Mouse (Mus musculus) thymus, postnatal 4 days (tissue): ENCODE results near the gene Fgfr2.
A peak's percentile ranks its signal among the peaks of the same experiment; 100 is the strongest.

Experiments used
- DNase-seq: peaks from one replicate; pipeline ENCODE4 v3.0.0; 2021

Gene Fgfr2

GRCm38 (mm10) chr7:132738844-132739243 lies 384.3 kb downstream of the Fgfr2 start:
- DNase-seq, result no peak

GRCm38 (mm10) chr7:132736099-132736862 lies 386.9 kb downstream of the Fgfr2 start:
- peak; percentile 43 for DNase-seq

GRCm38 (mm10) chr7:132735145-132735544 lies 388.0 kb downstream of the Fgfr2 start:
- peak; percentile 94 for DNase-seq

- DNase-seq, result no peak
These were observed 388.9 kb downstream of the Fgfr2 start for GRCm38 (mm10) chr7:132734222-132734621.

GRCm38 (mm10) chr7:132733521-132733920 lies 389.6 kb downstream of the Fgfr2 start:
- DNase-seq, result no peak

- no peak for DNase-seq
These were observed 390.9 kb downstream of the Fgfr2 start for GRCm38 (mm10) chr7:132732136-132732789.

- no peak for DNase-seq
These were observed 391.6 kb downstream of the Fgfr2 start for GRCm38 (mm10) chr7:132731558-132731957.

GRCm38 (mm10) chr7:132730510-132730909 lies 392.6 kb downstream of the Fgfr2 start:
- no peak for DNase-seq

- no peak for DNase-seq
These were observed 393.9 kb downstream of the Fgfr2 start for GRCm38 (mm10) chr7:132729093-132729831.

- no peak for DNase-seq
These were observed 396.9 kb downstream of the Fgfr2 start for GRCm38 (mm10) chr7:132726106-132726861.

- no peak for DNase-seq
These were observed 398.6 kb downstream of the Fgfr2 start for GRCm38 (mm10) chr7:132724501-132725062.

- no peak for DNase-seq
These were observed 399.2 kb downstream of the Fgfr2 start for GRCm38 (mm10) chr7:132723906-132724305.

GRCm38 (mm10) chr7:132722401-132723370 lies 400.5 kb downstream of the Fgfr2 start:
- DNase-seq, result no peak

GRCm38 (mm10) chr7:132720562-132720961 lies 402.6 kb downstream of the Fgfr2 start:
- peak; percentile 64 for DNase-seq

GRCm38 (mm10) chr7:132719570-132719969 lies 403.6 kb downstream of the Fgfr2 start:
- no peak for DNase-seq

GRCm38 (mm10) chr7:132715259-132715658 lies 407.9 kb downstream of the Fgfr2 start:
- DNase-seq, result no peak

GRCm38 (mm10) chr7:132714236-132714923 lies 408.8 kb downstream of the Fgfr2 start:
- DNase-seq, result no peak

- peak; percentile 29 for DNase-seq
These were observed 409.5 kb downstream of the Fgfr2 start for GRCm38 (mm10) chr7:132713483-132714126.

GRCm38 (mm10) chr7:132712956-132713355 lies 410.2 kb downstream of the Fgfr2 start:
- DNase-seq, result no peak
